In genomic region chr6:124743647-124744046, GRCm38 (mm10) we compare ENCODE assay signal across 20 mouse cellular contexts. TPM values are rescaled to one million over a fixed set of nuclear protein-coding genes. Genes with fewer than 3 reads are reported as not detected.
"Had no signal": no experiment of that assay in that cellular context is flagged by ENCODE, and none has a peak within 500 bp of the region (broad histone marks: within the 10 kb centered on the region; RNA-seq: fewer than 3 reads in every experiment).

No protein-coding gene starts in this region.

- DNase-seq: kidney, adult 9 months; kidney, postnatal 36 days; layer of hippocampus, adult 9-11 months; layer of hippocampus, postnatal 36 days; lung, adult 2 months; lung, postnatal 36 days; midbrain, embryonic 14.5 days; retina, postnatal 1 day; right cerebral cortex, postnatal 4 days; spleen, adult 18-20 months; thymus, adult 2 months; thymus, postnatal 25 days had no signal

- H3K9me3 ChIP-seq: limb, embryonic 12.5 days; liver, embryonic 15.5 days; neural tube, embryonic 13.5 days had no signal

- H3K27ac ChIP-seq: kidney, postnatal 0 days; liver, embryonic 15.5 days; neural tube, embryonic 13.5 days had no signal

- H3K36me3 ChIP-seq: liver, embryonic 15.5 days had no signal

- H3K27me3 ChIP-seq: limb, embryonic 12.5 days; liver, embryonic 15.5 days; neural tube, embryonic 13.5 days had no signal

- H3K4me3 ChIP-seq: limb, embryonic 12.5 days; liver, embryonic 15.5 days; neural tube, embryonic 13.5 days had no signal

- ATAC-seq: lung, postnatal 0 days had no signal

- H3K9ac ChIP-seq: limb, embryonic 12.5 days; liver, embryonic 15.5 days had no signal

- H3K4me2 ChIP-seq: limb, embryonic 12.5 days; liver, embryonic 11.5 days; liver, embryonic 15.5 days; neural tube, embryonic 13.5 days had no signal

RNA-seq across cellular contexts. Expression of gene Gm45234, which starts 12.2 kb away (rescaled TPM):
- polyA plus RNA-seq: kidney, postnatal 0 days; limb, embryonic 12.5 days; liver, embryonic 15.5 days; lung, postnatal 0 days; midbrain, embryonic 14.5 days; neural tube, embryonic 13.5 days; stomach, embryonic 14.5 days; thymus, adult 2 months; urinary bladder, adult 2 months had no signal
